Mouse (Mus musculus) embryo, embryonic 10 days (tissue): ENCODE results near the gene Chil1.

ENCODE experiments used
- DNase-seq: peaks from one replicate; pipeline ENCODE4 v3.0.0-alpha.2; 2015; ENCODE audit warnings: low spot score

Gene Chil1

GRCm38 (mm10) chr1:134182025-134182424 is at the start of gene Chil1:
Chil1 (plus strand) TSS chr1:134182176.
- DNase-seq = no peak

- no peak for DNase-seq
Measured at GRCm38 (mm10) chr1:134133316-134133715, 48.7 kb upstream of the Chil1 start.

GRCm38 (mm10) chr1:134136351-134136750 is 45.6 kb upstream of the Chil1 start:
- DNase-seq = no peak

GRCm38 (mm10) chr1:134138424-134138823 is 43.6 kb upstream of the Chil1 start:
- peak; percentile 1 for DNase-seq

GRCm38 (mm10) chr1:134142363-134142794 is 39.6 kb upstream of the Chil1 start:
- no peak for DNase-seq

- DNase-seq = no peak
Measured at GRCm38 (mm10) chr1:134146066-134146465, 35.9 kb upstream of the Chil1 start.

- no peak for DNase-seq
Measured at GRCm38 (mm10) chr1:134150076-134150475, 31.9 kb upstream of the Chil1 start.

GRCm38 (mm10) chr1:134150745-134151144 is 31.2 kb upstream of the Chil1 start:
- DNase-seq = no peak

- DNase-seq = peak; percentile 94
Measured at GRCm38 (mm10) chr1:134151655-134152412, 30.1 kb upstream of the Chil1 start.

- DNase-seq = no peak
Measured at GRCm38 (mm10) chr1:134152626-134153590, 29.1 kb upstream of the Chil1 start.

- DNase-seq = no peak
Measured at GRCm38 (mm10) chr1:134154121-134154520, 27.9 kb upstream of the Chil1 start.

- DNase-seq = no peak
Measured at GRCm38 (mm10) chr1:134154655-134155054, 27.3 kb upstream of the Chil1 start.

GRCm38 (mm10) chr1:134160404-134160803 is 21.6 kb upstream of the Chil1 start:
- no peak for DNase-seq

GRCm38 (mm10) chr1:134161399-134161798 is 20.6 kb upstream of the Chil1 start:
- DNase-seq = no peak

- DNase-seq = no peak
Measured at GRCm38 (mm10) chr1:134162510-134163225, 19.3 kb upstream of the Chil1 start.

- no peak for DNase-seq
Measured at GRCm38 (mm10) chr1:134163476-134163875, 18.5 kb upstream of the Chil1 start.

GRCm38 (mm10) chr1:134164454-134164853 is 17.5 kb upstream of the Chil1 start:
- no peak for DNase-seq

- DNase-seq = no peak
Measured at GRCm38 (mm10) chr1:134166547-134166946, 15.4 kb upstream of the Chil1 start.

GRCm38 (mm10) chr1:134167416-134168305 is 14.3 kb upstream of the Chil1 start:
- DNase-seq = no peak

- no peak for DNase-seq
Measured at GRCm38 (mm10) chr1:134168567-134168966, 13.4 kb upstream of the Chil1 start.
